Mouse (Mus musculus): ENCODE measurements around the gene Tmem265. TPM values are rescaled to one million over a fixed set of nuclear protein-coding genes. Genes with fewer than 3 reads are reported as not detected.

The Tmem265 gene
- polyA plus RNA-seq, 1 experiment from 2014 or later = 3.5 TPM

DNA sequence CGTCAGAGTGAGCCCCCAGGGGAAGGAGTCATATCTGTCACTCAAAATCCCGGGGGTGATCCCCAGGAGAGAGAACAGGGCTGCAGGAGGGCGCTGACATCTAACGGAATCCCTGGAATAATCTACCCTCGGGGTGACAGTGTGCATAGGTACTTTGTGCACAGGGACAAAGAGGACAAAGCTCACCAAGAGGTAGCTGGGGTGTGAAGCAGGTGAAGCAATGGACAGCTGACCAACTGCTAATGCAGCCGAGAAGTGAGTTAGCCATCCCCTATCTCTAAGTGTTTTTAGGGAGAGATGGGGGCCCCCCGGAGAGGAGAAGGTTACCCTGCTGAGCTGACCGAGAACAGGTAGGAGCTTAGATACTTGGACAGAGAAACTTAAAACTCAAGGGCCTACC lies 52.9 kb downstream of the Tmem265 start:
- WGBS = 24% methylated on average over 8 of the region's 8 CpGs
- no peak for ATAC-seq (ENCODE audit: extremely low read depth, insufficient number of reproducible peaks, low FRiP score, low TSS enrichment)

DNA sequence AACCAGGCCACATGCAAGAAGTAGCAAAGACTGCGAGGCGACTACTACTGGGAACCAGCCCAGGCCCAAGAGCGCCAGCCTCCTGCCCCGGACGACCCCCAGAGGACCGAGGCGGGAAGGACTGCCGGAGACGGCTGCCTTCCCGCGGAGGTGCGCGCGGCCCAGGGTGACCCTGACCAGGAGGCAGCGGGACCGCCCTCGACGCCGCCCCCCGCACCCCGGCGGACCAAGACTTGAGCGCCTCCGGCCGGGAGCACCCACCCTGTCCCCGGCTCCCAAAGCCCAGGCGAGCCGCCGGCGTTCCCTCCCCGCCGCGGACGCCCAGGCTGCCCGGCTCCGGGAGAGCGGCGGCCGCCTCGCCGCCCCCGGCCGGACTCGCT lies 53.3 kb downstream of the Tmem265 start:
- Histone ChIP-seq H3K36me3 (peaks cover 42% of the 10 kb centered on the region), H3K27ac (replicated peaks) (peak overlapping the region; percentile 89), H3K4me3 (peak overlapping the region; percentile 89), H3K9ac (peak overlapping the region; percentile 99), H3K9me3 (peaks cover 27% of the 10 kb centered on the region), H3K4me1 (peaks cover 23% of the 10 kb centered on the region), H3K27me3 (replicated peaks) (no peaks in the 10 kb centered on the region), H3K4me2 (peak overlapping the region; percentile 77)
- WGBS = under 1% methylated on average over 36 of the region's 44 CpGs
- peak; percentile 44 for ATAC-seq (ENCODE audit: extremely low read depth, insufficient number of reproducible peaks, low FRiP score, low TSS enrichment)

More for the DNA sequence above, 52.9 kb downstream of the Tmem265 start:
- Histone ChIP-seq H3K9me3 (peaks cover 27% of the 10 kb centered on the region), H3K4me3 (peak overlapping the region; percentile 89), H3K36me3 (peaks cover 47% of the 10 kb centered on the region), H3K9ac (peak overlapping the region; percentile 99), H3K4me1 (peaks cover 23% of the 10 kb centered on the region), H3K4me2 (peak overlapping the region; percentile 77), H3K27ac (replicated peaks) (peak overlapping the region; percentile 89), H3K27me3 (replicated peaks) (no peaks in the 10 kb centered on the region)

DNA sequence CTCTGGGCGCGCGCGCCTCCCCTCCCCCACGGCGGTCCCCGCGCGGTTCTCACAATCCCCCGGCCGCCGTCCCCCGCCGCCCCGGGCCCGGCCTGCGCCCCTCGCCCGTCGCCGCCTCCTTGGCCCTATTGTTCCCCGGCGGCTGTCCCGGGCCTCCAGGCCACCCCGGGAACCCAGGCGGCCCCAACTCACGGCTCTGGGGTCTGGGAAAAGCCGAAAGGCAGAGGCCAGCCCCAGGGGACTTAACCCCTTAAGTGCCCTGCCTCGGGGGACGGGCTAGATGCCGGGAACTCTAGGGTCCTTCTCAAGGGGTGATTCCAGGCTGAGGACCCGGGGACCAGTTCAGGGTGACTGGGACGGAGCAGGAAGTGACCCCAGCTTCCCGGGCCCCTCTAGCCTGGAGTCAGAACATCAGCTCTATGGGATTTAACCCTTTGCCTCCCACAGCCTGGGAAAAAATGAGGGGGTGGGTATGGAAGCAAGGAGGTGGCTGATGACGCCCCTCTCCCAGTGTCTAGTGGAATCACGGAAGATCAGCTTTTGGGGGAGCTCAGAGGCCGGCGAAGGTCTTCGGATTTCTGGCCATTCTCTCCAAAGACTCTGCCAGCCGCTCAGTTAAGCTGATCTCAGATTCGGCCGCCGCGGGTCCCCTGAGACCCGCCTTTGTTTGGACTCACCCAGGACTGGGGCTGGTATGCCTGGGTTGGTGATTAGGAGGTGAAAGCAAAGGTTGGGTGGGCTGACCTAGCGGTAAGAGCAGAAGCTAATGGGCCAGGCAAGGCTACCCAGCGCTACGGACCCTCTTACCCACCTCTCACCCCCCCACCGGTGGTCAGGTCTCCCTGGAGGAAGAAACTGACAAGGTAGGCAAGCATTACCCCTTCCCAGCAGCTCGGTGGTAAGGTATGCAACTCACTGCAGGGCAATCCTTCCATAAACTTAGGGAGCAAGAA lies 54.0 kb downstream of the Tmem265 start, which contains the start of gene Zfp629:
TSS of gene Zfp629 (minus strand) at position 907 of the 953 bp plus-strand sequence.
- H3K9me3 ChIP-seq = peaks cover 22% of the 10 kb centered on the region
- peak within 1 kb of the TSS; percentile 77 for H3K4me2 ChIP-seq
- H3K36me3 ChIP-seq = peaks cover 36% of the 10 kb centered on the region
- H3K4me3 ChIP-seq = peak within 1 kb of the TSS; percentile 89
- peaks cover 23% of the 10 kb centered on the region for H3K4me1 ChIP-seq
- H3K27me3 ChIP-seq (replicated peaks) = no peaks in the 10 kb centered on the region
- WGBS = under 1% methylated on average over 46 of the region's 50 CpGs
- peak within 1 kb of the TSS; percentile 99 for H3K9ac ChIP-seq
- ATAC-seq (ENCODE audit: extremely low read depth, insufficient number of reproducible peaks, low FRiP score, low TSS enrichment) = 0 out of 2 replicates have a peak, but pooled peaks have one; percentile 45
- H3K27ac ChIP-seq (replicated peaks) = peak within 1 kb of the TSS; percentile 89

DNA sequence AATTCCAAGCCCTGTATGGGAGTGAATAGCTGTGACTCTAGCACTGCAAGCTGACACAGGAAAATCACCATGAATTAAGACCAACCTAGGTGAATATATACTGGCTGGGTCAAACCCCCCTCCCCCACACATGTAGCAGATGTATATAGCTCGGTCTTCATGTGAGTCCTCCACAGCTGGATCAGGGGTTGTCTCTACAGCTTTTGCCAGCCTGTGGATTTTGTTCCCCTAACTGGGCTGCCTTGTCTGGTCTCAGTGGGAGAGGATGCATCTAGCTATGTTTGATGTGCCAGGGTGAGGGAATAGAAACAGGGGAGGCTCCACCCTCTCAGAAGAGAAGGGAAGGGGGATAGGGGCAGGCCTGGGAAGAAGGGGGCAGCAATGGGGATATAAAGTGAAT lies 55.1 kb downstream of the Tmem265 start:
- peaks cover 23% of the 10 kb centered on the region for H3K4me1 ChIP-seq
- H3K4me3 ChIP-seq = no peak overlapping the region
- H3K27ac ChIP-seq (replicated peaks) = no peak overlapping the region; the same call in 1 of the 2 replicates
- no peak for ATAC-seq (ENCODE audit: extremely low read depth, insufficient number of reproducible peaks, low FRiP score, low TSS enrichment)
- H3K9me3 ChIP-seq = peaks cover 11% of the 10 kb centered on the region; the same call in 1 of the 2 replicates
- H3K36me3 ChIP-seq = peaks cover 24% of the 10 kb centered on the region
- peak overlapping the region; percentile 77; the same call in 1 of the 2 replicates for H3K4me2 ChIP-seq
- H3K27me3 ChIP-seq (replicated peaks) = no peaks in the 10 kb centered on the region
- 66% methylated on average over 1 of the region's 1 CpGs for WGBS
- no peak overlapping the region for H3K9ac ChIP-seq

Other genes with a start within 250 kb of the Tmem265 start
- 16.5 and 16.6 TPM in 2 replicates for gene Zfp768, start 215.8 kb upstream of the Tmem265 start, polyA plus RNA-seq (2015; fragmentation: Nextera tagmentation; extraction: Ambion mirVana)
- 4.7 and 5.3 TPM in 2 replicates for gene Zfp747, start 185.3 kb upstream of the Tmem265 start, polyA plus RNA-seq (2015; fragmentation: Nextera tagmentation; extraction: Ambion mirVana)
- 3.6 TPM in 2 replicates for gene 9130019O22Rik, start 174.2 kb upstream of the Tmem265 start, polyA plus RNA-seq (2015; fragmentation: Nextera tagmentation; extraction: Ambion mirVana)
- 4.3 and 4.9 TPM in 2 replicates for gene E430018J23Rik, start 167.8 kb upstream of the Tmem265 start, polyA plus RNA-seq (2015; fragmentation: Nextera tagmentation; extraction: Ambion mirVana)
- gene Zfp764, start 154.6 kb upstream of the Tmem265 start, polyA plus RNA-seq (2015; fragmentation: Nextera tagmentation; extraction: Ambion mirVana) = 4.6 and 5.0 TPM in 2 replicates
- 13.5 and 16.3 TPM in 2 replicates for gene Zfp688, start 139.3 kb upstream of the Tmem265 start, polyA plus RNA-seq (2015; fragmentation: Nextera tagmentation; extraction: Ambion mirVana)
- gene Zfp689, start 112.2 kb upstream of the Tmem265 start, polyA plus RNA-seq (2015; fragmentation: Nextera tagmentation; extraction: Ambion mirVana) = 5.1 and 5.2 TPM in 2 replicates
- gene Prr14, start 101.8 kb upstream of the Tmem265 start, polyA plus RNA-seq (2015; fragmentation: Nextera tagmentation; extraction: Ambion mirVana) = 27.3 and 27.7 TPM in 2 replicates
- 7.3 and 7.7 TPM in 2 replicates for gene Fbrs, start 82.2 kb upstream of the Tmem265 start, polyA plus RNA-seq (2015; fragmentation: Nextera tagmentation; extraction: Ambion mirVana)
- gene Srcap, start 49.4 kb upstream of the Tmem265 start, polyA plus RNA-seq (2015; fragmentation: Nextera tagmentation; extraction: Ambion mirVana) = 30.9 and 33.1 TPM in 2 replicates
- 9.4 TPM in 2 replicates for gene Gm42715, start 41.8 kb upstream of the Tmem265 start, polyA plus RNA-seq (2015; fragmentation: Nextera tagmentation; extraction: Ambion mirVana)
- gene Phkg2, start 11.9 kb downstream of the Tmem265 start, polyA plus RNA-seq (2015; fragmentation: Nextera tagmentation; extraction: Ambion mirVana) = 30.2 and 34.3 TPM in 2 replicates
- gene Ccdc189, start 27.2 kb downstream of the Tmem265 start, polyA plus RNA-seq (2015; fragmentation: Nextera tagmentation; extraction: Ambion mirVana) = 7.8 and 8.4 TPM in 2 replicates
- 25.7 and 26.9 TPM in 2 replicates for gene Rnf40, start 27.4 kb downstream of the Tmem265 start, polyA plus RNA-seq (2015; fragmentation: Nextera tagmentation; extraction: Ambion mirVana)
- gene Zfp629, start 54.4 kb downstream of the Tmem265 start, polyA plus RNA-seq (2015; fragmentation: Nextera tagmentation; extraction: Ambion mirVana) = 8.4 and 9.5 TPM in 2 replicates
- gene Bcl7c, start 147.5 kb downstream of the Tmem265 start, polyA plus RNA-seq (2015; fragmentation: Nextera tagmentation; extraction: Ambion mirVana) = 30.7 and 35.8 TPM in 2 replicates
- 4.6 TPM in 2 replicates for gene Ctf1, start 151.3 kb downstream of the Tmem265 start, polyA plus RNA-seq (2015; fragmentation: Nextera tagmentation; extraction: Ambion mirVana)
- 0.08 TPM in 1 of 2 replicates, not detected in the other for gene Ctf2, start 170.8 kb downstream of the Tmem265 start, polyA plus RNA-seq (2015; fragmentation: Nextera tagmentation; extraction: Ambion mirVana)
- 1.8 and 3.0 TPM in 2 replicates for gene Fbxl19, start 183.2 kb downstream of the Tmem265 start, polyA plus RNA-seq (2015; fragmentation: Nextera tagmentation; extraction: Ambion mirVana)
- gene Orai3, start 208.4 kb downstream of the Tmem265 start, polyA plus RNA-seq (2015; fragmentation: Nextera tagmentation; extraction: Ambion mirVana) = 15.8 and 15.9 TPM in 2 replicates
- 12.6 and 17.0 TPM in 2 replicates for gene Setd1a, start 215.3 kb downstream of the Tmem265 start, polyA plus RNA-seq (2015; fragmentation: Nextera tagmentation; extraction: Ambion mirVana)
- not detected in 2 replicates for gene Gm49388, start 224.2 kb downstream of the Tmem265 start, polyA plus RNA-seq (2015; fragmentation: Nextera tagmentation; extraction: Ambion mirVana)
- 19.5 and 21.6 TPM in 2 replicates for gene Hsd3b7, start 239.2 kb downstream of the Tmem265 start, polyA plus RNA-seq (2015; fragmentation: Nextera tagmentation; extraction: Ambion mirVana)